Mouse (Mus musculus): ENCODE measurements around the gene Fgf12. TPM values are rescaled to one million over a fixed set of nuclear protein-coding genes. Genes with fewer than 3 reads are reported as not detected.

Fgf12 gene
- polyA plus RNA-seq, 1 experiment from 2014 or later: 6.8 TPM

DNA sequence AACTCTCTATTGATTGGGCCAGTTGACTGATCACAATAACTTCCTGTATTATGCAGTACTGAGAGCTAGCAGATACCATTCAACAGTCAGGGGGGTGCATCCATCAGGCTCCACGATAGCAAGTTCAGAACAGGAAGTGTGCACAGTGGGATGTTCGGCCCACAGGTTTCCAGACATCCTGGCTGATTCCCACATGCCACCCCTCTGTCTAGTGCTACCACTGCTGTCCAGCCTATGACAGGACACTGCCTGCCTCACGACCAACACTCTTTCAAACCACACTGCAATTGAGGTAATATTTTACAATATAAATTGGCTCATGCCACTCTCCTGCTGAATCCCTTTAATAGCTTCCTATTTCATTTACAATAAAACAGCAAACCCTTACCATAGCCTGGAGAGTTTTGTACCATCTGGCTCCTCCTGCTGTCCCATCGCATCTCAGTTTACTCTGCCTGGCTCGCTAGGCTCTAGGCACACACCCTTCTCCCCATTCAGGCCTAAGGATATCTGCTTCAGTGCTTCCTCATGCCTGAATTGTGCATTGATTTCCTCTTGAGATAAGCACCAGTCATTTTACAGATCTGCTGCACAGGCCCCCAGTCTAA, 341.6 kb downstream of the Fgf12 start:
- Histone ChIP-seq H3K36me3 (ENCODE audit: control insufficient read depth, insufficient read depth, low read length) (no peaks in the 10 kb centered on the region), H3K4me3 (ENCODE audit: low read depth, low read length) (no peak overlapping the region), H3K27me3 (ENCODE audit: control insufficient read depth, insufficient read depth, low read length) (no peaks in the 10 kb centered on the region), H3K4me2 (no peak overlapping the region), H3K4me1 (ENCODE audit: control insufficient read depth, insufficient read depth, low read length) (no peaks in the 10 kb centered on the region), H3K27ac (ENCODE audit: low read depth, low read length) (no peak overlapping the region), H3K9me3 (ENCODE audit: control insufficient read depth, low read length) (no peaks in the 10 kb centered on the region), H3K9ac (ENCODE audit: low read length) (no peak overlapping the region)
- 89% methylated on average over 5 of the region's 5 CpGs for WGBS
- ATAC-seq (ENCODE audit: low FRiP score) (no peak), DNase-seq (ENCODE audit: low spot score, missing footprints) (no peak)

DNA sequence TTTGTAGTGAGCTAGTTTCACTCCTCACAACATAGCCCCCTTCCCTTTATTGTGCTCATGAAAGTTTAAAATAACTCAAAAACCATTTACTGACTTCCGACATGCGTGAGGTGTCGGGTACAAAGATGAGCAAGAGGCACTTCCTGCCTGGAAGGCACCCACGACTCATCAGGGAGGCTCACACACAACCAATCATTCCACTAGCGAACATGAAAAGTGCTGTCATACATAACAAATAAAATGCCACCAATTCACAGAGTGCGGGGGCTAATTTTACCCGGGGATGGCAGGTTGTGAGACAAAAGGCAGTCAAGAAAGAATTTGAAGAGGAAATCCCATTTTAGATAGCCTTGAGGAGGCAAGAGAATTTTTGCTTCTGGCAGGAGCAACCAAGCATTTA, 344.6 kb downstream of the Fgf12 start:
- H3K9me3 ChIP-seq (ENCODE audit: control insufficient read depth, low read length): no peaks in the 10 kb centered on the region
- H3K27ac ChIP-seq (ENCODE audit: low read depth, low read length): no peak overlapping the region
- DNase-seq (ENCODE audit: low spot score, missing footprints): no peak
- WGBS: 77% methylated on average over 7 of the region's 7 CpGs
- H3K4me3 ChIP-seq (ENCODE audit: low read depth, low read length): no peak overlapping the region
- H3K9ac ChIP-seq (ENCODE audit: low read length): no peak overlapping the region
- no peaks in the 10 kb centered on the region for H3K4me1 ChIP-seq (ENCODE audit: control insufficient read depth, insufficient read depth, low read length)
- H3K4me2 ChIP-seq: no peak overlapping the region
- no peaks in the 10 kb centered on the region for H3K27me3 ChIP-seq (ENCODE audit: control insufficient read depth, insufficient read depth, low read length)
- no peak for ATAC-seq (ENCODE audit: low FRiP score)
- H3K36me3 ChIP-seq (ENCODE audit: control insufficient read depth, insufficient read depth, low read length): no peaks in the 10 kb centered on the region

DNA sequence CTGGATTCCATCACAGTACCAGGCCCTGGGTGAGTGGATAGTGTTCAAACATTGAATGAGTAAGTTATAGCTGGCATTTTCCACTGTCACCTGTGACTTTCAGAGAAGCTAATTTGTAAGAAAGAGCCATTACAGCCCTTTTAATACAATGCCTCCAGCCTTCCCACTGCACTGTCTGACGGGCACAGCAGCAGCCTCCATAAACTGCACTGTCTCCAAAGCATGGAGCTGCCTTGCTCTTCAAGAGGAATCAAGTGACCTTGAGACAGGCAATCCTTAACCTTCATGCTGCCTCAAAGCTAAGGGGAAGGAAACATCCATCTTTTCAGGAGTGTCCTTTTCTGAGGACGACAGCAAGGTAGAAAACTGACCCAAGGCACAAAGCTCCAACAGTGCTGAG, 345.0 kb downstream of the Fgf12 start:
- 75% methylated on average over 2 of the region's 2 CpGs for WGBS

DNA sequence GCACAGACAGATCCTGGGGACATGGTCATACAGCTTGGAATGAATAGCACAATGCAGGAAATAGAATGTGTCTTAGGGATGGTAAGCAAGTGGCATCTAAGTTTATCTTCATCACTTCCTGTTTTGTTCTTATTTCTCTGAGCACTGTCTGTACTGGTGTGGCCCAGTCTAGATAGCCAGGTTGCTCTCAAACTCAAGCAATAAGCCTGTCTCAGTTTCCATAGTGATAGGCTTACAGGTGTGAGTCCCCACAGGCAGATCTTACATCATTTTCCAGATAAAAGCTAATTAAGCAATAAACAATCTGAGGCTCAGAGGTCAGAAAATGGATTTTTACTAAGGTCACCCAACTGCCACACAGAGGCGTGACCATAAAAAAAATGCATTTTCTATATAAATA, 348.7 kb downstream of the Fgf12 start:
- Histone ChIP-seq H3K9me3 (ENCODE audit: control insufficient read depth, low read length) (no peaks in the 10 kb centered on the region), H3K4me1 (ENCODE audit: control insufficient read depth, insufficient read depth, low read length) (no peaks in the 10 kb centered on the region), H3K27ac (ENCODE audit: low read depth, low read length) (no peak overlapping the region), H3K9ac (ENCODE audit: low read length) (no peak overlapping the region), H3K36me3 (ENCODE audit: control insufficient read depth, insufficient read depth, low read length) (no peaks in the 10 kb centered on the region), H3K27me3 (ENCODE audit: control insufficient read depth, insufficient read depth, low read length) (no peaks in the 10 kb centered on the region), H3K4me3 (ENCODE audit: low read depth, low read length) (no peak overlapping the region), H3K4me2 (no peak overlapping the region)
- DNase-seq (ENCODE audit: low spot score, missing footprints): no peak
- ATAC-seq (ENCODE audit: low FRiP score): no peak
- WGBS: 86% methylated on average over 1 of the region's 1 CpGs

More for the DNA sequence above, 345.0 kb downstream of the Fgf12 start:
- Histone ChIP-seq H3K9me3 (ENCODE audit: control insufficient read depth, low read length) (no peaks in the 10 kb centered on the region), H3K9ac (ENCODE audit: low read length) (no peak overlapping the region), H3K4me1 (ENCODE audit: control insufficient read depth, insufficient read depth, low read length) (no peaks in the 10 kb centered on the region), H3K4me3 (ENCODE audit: low read depth, low read length) (no peak overlapping the region), H3K27ac (ENCODE audit: low read depth, low read length) (no peak overlapping the region), H3K4me2 (no peak overlapping the region), H3K27me3 (ENCODE audit: control insufficient read depth, insufficient read depth, low read length) (no peaks in the 10 kb centered on the region), H3K36me3 (ENCODE audit: control insufficient read depth, insufficient read depth, low read length) (no peaks in the 10 kb centered on the region)
- ATAC-seq (ENCODE audit: low FRiP score) (no peak), DNase-seq (ENCODE audit: low spot score, missing footprints) (no peak)

DNA sequence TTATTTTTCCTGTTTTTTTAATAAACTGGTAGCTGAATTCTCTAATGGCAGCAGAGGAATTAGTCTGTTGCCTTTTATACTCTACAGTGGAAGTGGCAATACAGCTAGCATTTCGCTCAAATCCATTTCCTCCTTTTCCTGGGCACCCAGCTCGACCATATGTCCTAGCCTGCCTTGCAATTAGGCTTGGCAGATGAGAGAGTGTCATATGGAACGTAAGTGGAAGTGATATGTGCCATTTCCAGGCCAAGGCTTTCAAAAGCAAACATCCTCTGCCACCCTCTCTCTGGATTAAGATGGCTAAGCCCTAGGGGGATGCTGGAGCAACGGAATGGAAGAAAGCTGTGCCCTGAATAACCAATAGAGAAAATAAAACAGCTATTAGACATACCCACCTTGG, 350.2 kb downstream of the Fgf12 start:
- Histone ChIP-seq H3K4me1 (ENCODE audit: control insufficient read depth, insufficient read depth, low read length) (no peaks in the 10 kb centered on the region), H3K4me2 (no peak overlapping the region), H3K9ac (ENCODE audit: low read length) (no peak overlapping the region), H3K36me3 (ENCODE audit: control insufficient read depth, insufficient read depth, low read length) (no peaks in the 10 kb centered on the region), H3K4me3 (ENCODE audit: low read depth, low read length) (no peak overlapping the region), H3K27me3 (ENCODE audit: control insufficient read depth, insufficient read depth, low read length) (no peaks in the 10 kb centered on the region), H3K9me3 (ENCODE audit: control insufficient read depth, low read length) (no peaks in the 10 kb centered on the region), H3K27ac (ENCODE audit: low read depth, low read length) (no peak overlapping the region)
- 71% methylated on average over 4 of the region's 4 CpGs for WGBS
- no peak for ATAC-seq (ENCODE audit: low FRiP score)
- DNase-seq (ENCODE audit: low spot score, missing footprints): no peak

DNA sequence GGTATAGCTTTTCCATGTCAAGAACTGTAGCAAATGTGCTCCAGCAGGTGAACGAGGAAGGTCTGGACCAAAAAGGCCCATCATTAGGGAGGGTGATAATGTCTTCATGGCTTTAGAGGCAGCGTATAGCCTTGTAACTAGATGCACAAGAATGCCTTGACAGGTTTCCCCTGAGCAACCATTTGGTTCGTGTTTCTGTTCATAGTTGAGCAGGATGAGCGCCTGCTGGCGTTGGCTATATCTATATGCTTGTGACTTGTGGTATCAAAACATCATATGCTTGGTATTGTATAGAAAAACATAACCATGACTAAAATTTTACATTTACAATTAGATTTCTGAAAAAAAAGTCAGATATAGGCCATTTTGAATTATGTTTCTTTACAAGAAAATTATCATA, 361.6 kb downstream of the Fgf12 start:
- H3K9ac ChIP-seq (ENCODE audit: low read length): no peak overlapping the region
- no peak overlapping the region for H3K27ac ChIP-seq (ENCODE audit: low read depth, low read length)
- no peak overlapping the region for H3K4me2 ChIP-seq
- DNase-seq (ENCODE audit: low spot score, missing footprints) (no peak), ATAC-seq (ENCODE audit: low FRiP score) (no peak)
- no peaks in the 10 kb centered on the region for H3K36me3 ChIP-seq (ENCODE audit: control insufficient read depth, insufficient read depth, low read length)
- WGBS: 93% methylated on average over 5 of the region's 5 CpGs
- no peaks in the 10 kb centered on the region for H3K4me1 ChIP-seq (ENCODE audit: control insufficient read depth, insufficient read depth, low read length)
- no peaks in the 10 kb centered on the region for H3K9me3 ChIP-seq (ENCODE audit: control insufficient read depth, low read length)
- no peak overlapping the region for H3K4me3 ChIP-seq (ENCODE audit: low read depth, low read length)
- no peaks in the 10 kb centered on the region for H3K27me3 ChIP-seq (ENCODE audit: control insufficient read depth, insufficient read depth, low read length)

DNA sequence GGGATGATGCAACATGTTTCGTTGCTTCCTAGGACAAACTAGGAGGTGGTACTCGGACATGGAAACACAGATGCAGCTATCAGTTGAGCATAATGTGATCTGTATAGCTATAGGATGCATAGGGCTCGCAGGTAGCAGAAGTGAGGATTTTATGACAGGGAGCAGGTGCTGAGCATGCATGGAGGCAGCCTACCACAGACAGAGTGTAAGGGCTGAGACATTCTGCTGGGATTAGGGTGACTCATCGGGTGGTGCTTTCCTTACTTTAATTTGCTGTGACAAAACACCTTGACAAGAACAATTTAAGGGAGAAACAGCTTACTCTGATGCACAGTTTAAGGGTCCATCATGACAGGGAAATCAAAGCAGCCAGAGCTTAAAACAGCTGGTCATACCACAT, 363.8 kb downstream of the Fgf12 start:
- Histone ChIP-seq H3K36me3 (ENCODE audit: control insufficient read depth, insufficient read depth, low read length) (no peaks in the 10 kb centered on the region), H3K9ac (ENCODE audit: low read length) (no peak overlapping the region), H3K4me1 (ENCODE audit: control insufficient read depth, insufficient read depth, low read length) (no peaks in the 10 kb centered on the region), H3K9me3 (ENCODE audit: control insufficient read depth, low read length) (no peaks in the 10 kb centered on the region), H3K4me3 (ENCODE audit: low read depth, low read length) (no peak overlapping the region), H3K4me2 (no peak overlapping the region), H3K27ac (ENCODE audit: low read depth, low read length) (no peak overlapping the region), H3K27me3 (ENCODE audit: control insufficient read depth, insufficient read depth, low read length) (no peaks in the 10 kb centered on the region)
- 87% methylated on average over 4 of the region's 4 CpGs for WGBS
- DNase-seq (ENCODE audit: low spot score, missing footprints) (no peak), ATAC-seq (ENCODE audit: low FRiP score) (no peak)

DNA sequence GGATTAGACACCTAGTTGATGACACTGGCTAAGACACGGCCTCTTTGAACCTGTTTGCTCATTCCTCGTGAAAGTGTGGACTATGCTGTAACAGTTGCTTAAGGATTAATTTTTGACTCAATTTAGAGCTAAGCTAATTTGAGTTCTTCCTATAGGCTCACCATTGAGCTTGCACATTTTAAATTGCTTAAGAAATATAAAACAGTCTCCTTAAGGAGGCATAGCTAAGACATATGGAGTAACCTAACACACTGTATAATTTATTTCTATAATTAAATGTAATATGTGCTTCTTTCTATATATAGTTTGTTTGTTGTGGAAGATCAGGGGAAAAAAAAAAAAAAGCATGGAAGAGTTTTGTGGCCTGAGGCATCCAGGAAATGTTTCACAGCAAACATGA, 378.1 kb downstream of the Fgf12 start:
- ATAC-seq (ENCODE audit: low FRiP score): no peak
- WGBS: 89% methylated on average over 2 of the region's 2 CpGs

DNA sequence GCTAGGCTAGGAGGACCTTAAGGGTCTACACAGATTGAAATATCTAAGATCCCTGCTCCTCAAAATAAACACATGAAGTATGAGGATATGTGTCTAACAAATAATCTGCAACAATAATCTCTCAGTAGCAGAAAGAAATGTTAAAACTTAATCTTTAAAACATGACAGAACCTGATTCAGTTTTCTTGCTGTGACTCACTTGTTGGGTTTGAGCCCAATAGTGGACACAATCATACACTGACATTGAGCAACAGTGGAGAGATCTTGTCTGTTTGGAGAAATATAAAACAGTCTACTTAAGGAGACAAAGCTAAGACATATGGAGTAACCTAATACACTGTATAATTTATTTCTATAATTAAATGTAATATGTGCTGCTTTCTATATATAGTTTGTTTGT, 379.6 kb downstream of the Fgf12 start:
- no peaks in the 10 kb centered on the region for H3K27me3 ChIP-seq (ENCODE audit: control insufficient read depth, insufficient read depth, low read length)
- no peak overlapping the region for H3K9ac ChIP-seq (ENCODE audit: low read length)
- no peaks in the 10 kb centered on the region for H3K9me3 ChIP-seq (ENCODE audit: control insufficient read depth, low read length)
- no peak for ATAC-seq (ENCODE audit: low FRiP score)
- no peak for DNase-seq (ENCODE audit: low spot score, missing footprints)
- no peaks in the 10 kb centered on the region for H3K4me1 ChIP-seq (ENCODE audit: control insufficient read depth, insufficient read depth, low read length)
- H3K36me3 ChIP-seq (ENCODE audit: control insufficient read depth, insufficient read depth, low read length): no peaks in the 10 kb centered on the region
- H3K4me2 ChIP-seq: no peak overlapping the region
- no peak overlapping the region for H3K27ac ChIP-seq (ENCODE audit: low read depth, low read length)
- H3K4me3 ChIP-seq (ENCODE audit: low read depth, low read length): no peak overlapping the region

More for the DNA sequence above, 378.1 kb downstream of the Fgf12 start:
- H3K9me3 ChIP-seq (ENCODE audit: control insufficient read depth, low read length): no peaks in the 10 kb centered on the region
- no peaks in the 10 kb centered on the region for H3K36me3 ChIP-seq (ENCODE audit: control insufficient read depth, insufficient read depth, low read length)
- DNase-seq (ENCODE audit: low spot score, missing footprints): no peak
- no peaks in the 10 kb centered on the region for H3K27me3 ChIP-seq (ENCODE audit: control insufficient read depth, insufficient read depth, low read length)
- no peak overlapping the region for H3K27ac ChIP-seq (ENCODE audit: low read depth, low read length)
- no peak overlapping the region for H3K4me3 ChIP-seq (ENCODE audit: low read depth, low read length)
- H3K4me2 ChIP-seq: no peak overlapping the region
- H3K4me1 ChIP-seq (ENCODE audit: control insufficient read depth, insufficient read depth, low read length): no peaks in the 10 kb centered on the region
- H3K9ac ChIP-seq (ENCODE audit: low read length): no peak overlapping the region

DNA sequence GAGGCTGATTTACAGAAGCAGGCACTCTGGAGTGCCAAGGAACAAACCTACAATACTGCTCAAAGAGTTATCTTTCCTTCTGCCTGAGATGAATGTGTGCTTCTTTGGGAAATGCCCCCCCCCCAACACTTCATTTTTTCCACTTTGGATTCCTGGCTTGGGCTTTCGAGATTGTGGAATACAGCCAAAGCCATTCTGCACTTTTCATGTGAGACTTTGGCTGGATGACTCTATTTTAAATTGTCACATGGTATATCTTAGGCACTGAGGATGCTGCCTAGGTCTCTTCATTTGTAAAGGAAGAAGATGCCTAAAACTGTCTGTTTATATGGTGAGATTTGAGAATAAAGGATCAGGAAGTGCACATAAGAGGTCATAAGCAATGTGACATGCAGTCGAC, 402.2 kb downstream of the Fgf12 start:
- Histone ChIP-seq H3K4me3 (ENCODE audit: low read depth, low read length) (no peak overlapping the region), H3K36me3 (ENCODE audit: control insufficient read depth, insufficient read depth, low read length) (no peaks in the 10 kb centered on the region), H3K9ac (ENCODE audit: low read length) (no peak overlapping the region), H3K4me1 (ENCODE audit: control insufficient read depth, insufficient read depth, low read length) (no peaks in the 10 kb centered on the region), H3K27me3 (ENCODE audit: control insufficient read depth, insufficient read depth, low read length) (no peaks in the 10 kb centered on the region), H3K4me2 (no peak overlapping the region), H3K9me3 (ENCODE audit: control insufficient read depth, low read length) (no peaks in the 10 kb centered on the region), H3K27ac (ENCODE audit: low read depth, low read length) (no peak overlapping the region)
- 86% methylated on average over 2 of the region's 2 CpGs for WGBS
- DNase-seq (ENCODE audit: low spot score, missing footprints): no peak
- no peak for ATAC-seq (ENCODE audit: low FRiP score)

Measured in midbrain, embryonic 11.5 days (tissue).